Mouse (Mus musculus) intestine, embryonic 15.5 days (tissue): ENCODE data around the gene Yaf2. TPM values are rescaled to one million over a fixed set of nuclear protein-coding genes. Genes with fewer than 3 reads are reported as not detected.
"Not testable (repeated sequence)": the region's sequence is repeated elsewhere in the genome, so short reads cannot be mapped to it uniquely, and the experiment has no call there.

Experiments used
- ATAC-seq: fragments of 200-750 bp; cut with Nextera tagmentation; 2 replicates; pipeline ENCODE4 v1.8.0; 2017; ENCODE audit warnings: moderate TSS enrichment, moderate library complexity
- H3K27ac ChIP-seq: fragments of 300-500 bp; sonication (generic); 2 replicates; pipeline ENCODE4 v1.5.1; 2015; ENCODE audit warnings: mild to moderate bottlenecking, inconsistent platforms
- H3K27me3 ChIP-seq: fragments of 300-500 bp; sonication (generic); replicated peaks from 2 replicates; pipeline ENCODE4 v1.6.1; 2015; ENCODE audit warnings: inconsistent platforms
- H3K36me3 ChIP-seq: fragments of 300-500 bp; sonication (generic); 2 replicates; pipeline ENCODE4 v1.6.1; 2015; ENCODE audit warnings: inconsistent platforms
- H3K4me1 ChIP-seq: fragments of 300-500 bp; sonication (generic); replicated peaks from 2 replicates; pipeline ENCODE4 v1.6.1; 2015; ENCODE audit warnings: inconsistent platforms
- H3K4me2 ChIP-seq: fragments of 300-500 bp; sonication (generic); replicated peaks from 2 replicates; pipeline ENCODE4 v1.6.1; 2015; ENCODE audit warnings: mild to moderate bottlenecking, inconsistent platforms
- H3K4me3 ChIP-seq: fragments of 300-500 bp; sonication (generic); replicated peaks from 2 replicates; pipeline ENCODE4 v1.5.1; 2015; ENCODE audit warnings: inconsistent platforms
- H3K9ac ChIP-seq: fragments of 300-500 bp; sonication (generic); 2 replicates; pipeline ENCODE4 v1.6.1; 2015; ENCODE audit warnings: inconsistent platforms
- H3K9me3 ChIP-seq: fragments of 300-500 bp; sonication (generic); 2 replicates; pipeline ENCODE4 v1.6.1; 2016; ENCODE audit warnings: inconsistent platforms
- WGBS: fragments of 180-500 bp; shearing (Covaris S2); methylation state at CpG from one replicate; pipeline ENCODE4 v1.1.7; 2015; 5-methylcytosine and 5-hydroxymethylcytosine counted together
- polyA plus RNA-seq: library from polyadenylated mRNA; unstranded; fragments of >200 nt; fragmentation: Nextera tagmentation; extraction: Ambion mirVana; gene quantifications from 2 replicates; pipeline ENCODE4 v1.2.1, GENCODE M21; 2015

The Yaf2 gene
- polyA plus RNA-seq, 1 experiment from 2014 or later, result 73.6 TPM

DNA sequence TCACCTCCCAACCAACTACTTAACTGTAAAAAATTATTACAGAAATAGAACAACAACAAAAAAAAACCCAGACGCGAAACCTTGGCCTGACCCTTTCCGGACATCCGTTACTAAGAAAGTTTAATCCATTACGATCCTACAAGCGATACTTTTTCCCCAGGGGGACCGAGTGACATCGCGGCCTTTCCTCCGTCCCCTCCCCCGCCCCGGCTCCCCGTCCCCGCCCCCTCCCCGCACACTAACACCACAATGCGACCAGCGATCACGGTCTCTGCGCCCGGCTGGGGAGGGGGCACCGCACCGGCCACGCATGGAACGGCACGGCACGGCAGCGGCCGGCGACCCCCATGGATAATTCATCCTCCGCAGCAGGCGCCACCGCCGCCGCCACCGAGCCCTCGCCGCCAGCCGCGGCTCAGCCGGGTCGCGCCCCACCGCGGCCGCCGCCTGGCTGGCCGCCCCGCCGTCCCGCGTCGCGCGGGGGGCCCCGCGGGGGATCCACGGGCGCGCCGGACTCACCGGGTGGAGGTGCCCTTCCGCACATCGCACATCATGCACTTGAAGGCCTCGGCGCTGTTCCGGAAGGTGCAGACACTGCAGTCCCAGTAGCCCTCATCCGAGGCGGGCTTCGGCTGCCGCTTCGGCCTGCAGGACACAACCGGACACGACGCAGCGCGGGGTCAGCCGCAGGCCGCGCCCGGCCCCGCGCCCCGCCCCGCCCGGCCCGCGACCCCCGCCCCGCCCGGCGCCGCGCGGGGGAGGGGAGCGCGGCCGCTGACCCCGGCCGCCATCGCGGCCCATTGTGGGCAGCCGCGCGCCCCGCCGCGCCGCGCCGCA lies 696 bp downstream of the Yaf2 start:
- Histone ChIP-seq H3K4me3 (peak overlapping the region; percentile 80), H3K9ac (peak overlapping the region; percentile 85), H3K9me3 (no peaks in the 10 kb centered on the region), H3K4me2 (peak overlapping the region; percentile 89), H3K36me3 (no peaks in the 10 kb centered on the region), H3K4me1 (no peaks in the 10 kb centered on the region), H3K27ac (peak overlapping the region; percentile 89), H3K27me3 (no peaks in the 10 kb centered on the region)
- WGBS, result under 1% methylated on average over 86 of the region's 110 CpGs
- ATAC-seq, result peak; percentile 77

DNA sequence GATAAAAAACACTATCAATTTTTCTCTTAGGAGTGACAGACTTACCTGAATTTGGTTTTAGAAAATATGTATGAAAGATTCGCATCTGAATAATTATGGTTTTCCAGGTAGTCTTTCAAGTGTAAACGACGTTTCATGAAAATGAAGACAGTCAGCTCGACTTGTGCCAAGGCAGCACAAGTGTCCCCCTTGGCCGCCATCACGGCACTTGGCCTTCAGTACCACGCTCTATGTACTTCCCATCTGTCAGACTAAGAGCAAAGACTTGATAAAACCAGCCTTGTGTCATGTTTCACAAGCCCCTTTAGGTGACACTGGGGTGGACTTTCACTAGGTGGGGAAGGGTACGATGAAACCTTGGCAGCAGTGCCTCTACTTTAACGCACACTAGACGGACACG lies 5.5 kb downstream of the Yaf2 start:
- no peak for ATAC-seq
- H3K36me3 ChIP-seq, result no peaks in the 10 kb centered on the region
- H3K4me3 ChIP-seq, result no peak overlapping the region
- no peak overlapping the region for H3K4me2 ChIP-seq
- no peak overlapping the region for H3K9ac ChIP-seq
- H3K9me3 ChIP-seq, result no peaks in the 10 kb centered on the region
- H3K27ac ChIP-seq, result no peak overlapping the region
- H3K4me1 ChIP-seq, result 0 out of 2 replicates have a peak, but pooled peaks cover 5% of the 10 kb centered on the region
- WGBS, result 91% methylated on average over 11 of the region's 11 CpGs
- H3K27me3 ChIP-seq, result no peaks in the 10 kb centered on the region

GRCm38 (mm10) chr15:93327235-93327634 lies 9.5 kb downstream of the Yaf2 start:
- H3K27ac ChIP-seq, result no peak overlapping the region
- ATAC-seq, result no peak
- no peak overlapping the region for H3K9ac ChIP-seq
- H3K4me2 ChIP-seq, result no peak overlapping the region
- WGBS, result 65% methylated on average over 3 of the region's 3 CpGs
- H3K27me3 ChIP-seq, result no peaks in the 10 kb centered on the region
- H3K9me3 ChIP-seq, result no peaks in the 10 kb centered on the region
- peaks cover 5% of the 10 kb centered on the region; the same call in 1 of the 2 replicates for H3K4me1 ChIP-seq
- H3K4me3 ChIP-seq, result no peak overlapping the region
- H3K36me3 ChIP-seq, result no peaks in the 10 kb centered on the region

DNA sequence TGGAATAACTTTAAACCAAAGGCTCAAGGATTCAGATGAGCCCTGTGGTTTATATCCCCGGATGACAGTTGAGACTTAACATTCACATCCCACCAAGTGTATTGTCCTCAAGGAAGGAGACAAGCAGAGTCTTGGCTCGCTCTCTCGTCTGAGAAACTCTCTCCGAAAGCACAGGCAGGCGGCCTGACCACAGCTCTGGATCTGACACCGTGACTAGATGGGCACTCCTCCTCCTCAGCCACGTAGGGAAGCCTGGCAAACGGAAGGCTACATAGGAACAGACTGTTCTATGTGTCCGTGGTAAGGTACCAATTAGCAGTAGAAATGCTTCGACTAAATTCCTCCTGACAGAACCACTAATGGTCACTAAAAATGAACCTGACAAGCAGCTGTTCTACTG lies 10.1 kb downstream of the Yaf2 start:
- H3K27me3 ChIP-seq, result no peaks in the 10 kb centered on the region
- H3K9me3 ChIP-seq, result no peaks in the 10 kb centered on the region
- no peaks in the 10 kb centered on the region for H3K36me3 ChIP-seq
- H3K4me3 ChIP-seq, result no peak overlapping the region
- H3K4me2 ChIP-seq, result no peak overlapping the region
- H3K9ac ChIP-seq, result no peak overlapping the region
- WGBS, result 55% methylated on average over 10 of the region's 10 CpGs
- no peak overlapping the region for H3K27ac ChIP-seq
- H3K4me1 ChIP-seq, result peaks cover 5% of the 10 kb centered on the region; the same call in 1 of the 2 replicates
- no peak for ATAC-seq

GRCm38 (mm10) chr15:93325360-93325759 lies 11.4 kb downstream of the Yaf2 start:
- no peak overlapping the region for H3K27ac ChIP-seq
- no peaks in the 10 kb centered on the region for H3K9me3 ChIP-seq
- H3K4me3 ChIP-seq, result no peak overlapping the region
- no peaks in the 10 kb centered on the region for H3K36me3 ChIP-seq
- H3K27me3 ChIP-seq, result no peaks in the 10 kb centered on the region
- H3K9ac ChIP-seq, result no peak overlapping the region
- WGBS, result 73% methylated on average over 5 of the region's 5 CpGs
- no peak for ATAC-seq
- no peak overlapping the region for H3K4me2 ChIP-seq
- peaks cover 5% of the 10 kb centered on the region; the same call in 1 of the 2 replicates for H3K4me1 ChIP-seq

- no peaks in the 10 kb centered on the region for H3K36me3 ChIP-seq
- no peak overlapping the region for H3K9ac ChIP-seq
- no peaks in the 10 kb centered on the region for H3K9me3 ChIP-seq
- H3K4me1 ChIP-seq, result 0 out of 2 replicates have a peak, but pooled peaks cover 2% of the 10 kb centered on the region
- ATAC-seq, result peak; percentile 97
- no peak overlapping the region for H3K4me3 ChIP-seq
- no peaks in the 10 kb centered on the region for H3K27me3 ChIP-seq
- 88% methylated on average over 1 of the region's 1 CpGs for WGBS
- H3K27ac ChIP-seq, result no peak overlapping the region
- no peak overlapping the region for H3K4me2 ChIP-seq
Measured at GRCm38 (mm10) chr15:93318781-93319180, 18.0 kb downstream of the Yaf2 start.

GRCm38 (mm10) chr15:93310304-93310703 lies 26.4 kb downstream of the Yaf2 start:
- not testable (repeated sequence) for H3K4me2 ChIP-seq, H3K36me3 ChIP-seq, H3K4me1 ChIP-seq, H3K9ac ChIP-seq, H3K9me3 ChIP-seq, ATAC-seq, H3K27me3 ChIP-seq, H3K27ac ChIP-seq, H3K4me3 ChIP-seq
- WGBS, result 90% methylated on average over 4 of the region's 4 CpGs

- H3K4me1 ChIP-seq, result peaks cover 3% of the 10 kb centered on the region; the same call in 1 of the 2 replicates
- H3K9ac ChIP-seq, result no peak overlapping the region
- no peaks in the 10 kb centered on the region for H3K36me3 ChIP-seq
- no peaks in the 10 kb centered on the region for H3K9me3 ChIP-seq
- H3K27ac ChIP-seq, result no peak overlapping the region
- no peak overlapping the region for H3K4me2 ChIP-seq
- H3K27me3 ChIP-seq, result no peaks in the 10 kb centered on the region
- no peak overlapping the region for H3K4me3 ChIP-seq
- no peak for ATAC-seq
- WGBS, result 59% methylated on average over 2 of the region's 2 CpGs
Measured at GRCm38 (mm10) chr15:93298197-93298596, 38.5 kb downstream of the Yaf2 start.

GRCm38 (mm10) chr15:93294483-93294882 lies 42.3 kb downstream of the Yaf2 start:
- no peak overlapping the region for H3K4me2 ChIP-seq

DNA sequence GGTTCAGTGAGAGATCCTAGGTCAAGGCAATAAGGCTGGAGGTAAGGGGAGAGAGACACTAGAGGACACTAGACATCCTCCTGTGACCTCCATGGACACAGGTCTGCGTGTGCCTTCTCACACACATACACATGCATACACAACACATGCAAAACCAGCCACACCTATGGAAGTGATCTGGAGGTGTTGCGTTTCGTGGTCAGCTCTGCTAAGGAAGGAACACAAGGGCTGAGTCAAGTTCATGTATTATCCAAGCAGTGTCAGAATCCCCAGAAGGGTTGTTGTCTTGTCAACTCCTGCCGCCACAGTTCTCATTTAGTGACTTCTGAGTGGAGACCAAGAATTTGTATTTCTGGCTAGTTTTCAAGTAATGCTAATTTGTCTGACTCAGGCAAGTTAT lies 48.4 kb downstream of the Yaf2 start:
- no peak for ATAC-seq
- no peaks in the 10 kb centered on the region for H3K9me3 ChIP-seq
- no peaks in the 10 kb centered on the region for H3K27me3 ChIP-seq
- 96% methylated on average over 4 of the region's 4 CpGs for WGBS
- no peaks in the 10 kb centered on the region for H3K36me3 ChIP-seq
- H3K27ac ChIP-seq, result no peak overlapping the region
- H3K4me3 ChIP-seq, result no peak overlapping the region
- H3K4me2 ChIP-seq, result no peak overlapping the region
- no peak overlapping the region for H3K9ac ChIP-seq
- no peaks in the 10 kb centered on the region for H3K4me1 ChIP-seq

More at GRCm38 (mm10) chr15:93294483-93294882, 42.3 kb downstream of the Yaf2 start:
- Histone ChIP-seq H3K9me3 (no peaks in the 10 kb centered on the region), H3K9ac (no peak overlapping the region), H3K4me3 (no peak overlapping the region), H3K4me1 (0 out of 2 replicates have a peak, but pooled peaks cover under 1% of the 10 kb centered on the region), H3K36me3 (no peaks in the 10 kb centered on the region), H3K27me3 (no peaks in the 10 kb centered on the region), H3K27ac (no peak overlapping the region)
- WGBS, result 51% methylated on average over 11 of the region's 11 CpGs
- ATAC-seq, result no peak

- WGBS, result 70% methylated on average over 2 of the region's 2 CpGs
- H3K9me3 ChIP-seq, result no peaks in the 10 kb centered on the region
- H3K27ac ChIP-seq, result no peak overlapping the region
- no peaks in the 10 kb centered on the region for H3K4me1 ChIP-seq
- H3K9ac ChIP-seq, result no peak overlapping the region
- H3K4me2 ChIP-seq, result no peak overlapping the region
- H3K4me3 ChIP-seq, result no peak overlapping the region
- no peaks in the 10 kb centered on the region for H3K27me3 ChIP-seq
- ATAC-seq, result no peak
- H3K36me3 ChIP-seq, result no peaks in the 10 kb centered on the region
Measured at GRCm38 (mm10) chr15:93287628-93288027, 49.1 kb downstream of the Yaf2 start.

DNA sequence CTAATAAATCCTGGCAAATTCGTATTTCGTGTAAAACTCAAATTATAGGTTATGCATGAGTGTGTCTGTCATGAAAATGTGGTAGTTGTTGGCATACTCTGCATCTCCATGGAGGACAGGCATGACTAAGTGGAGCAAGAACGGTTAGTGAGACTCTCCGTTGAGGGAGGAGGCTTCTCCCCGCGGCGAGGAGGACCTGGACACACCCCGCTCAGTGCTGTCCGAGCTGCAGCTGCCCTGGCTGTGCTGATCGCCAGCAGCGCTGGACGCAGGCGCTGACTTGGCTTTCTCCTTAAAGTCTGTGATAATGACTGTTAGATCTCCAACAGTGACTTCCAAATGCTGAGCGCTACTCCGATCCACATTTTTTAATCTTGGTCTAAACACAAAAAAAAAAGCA lies 51.5 kb downstream of the Yaf2 start:
- Histone ChIP-seq H3K4me1 (no peaks in the 10 kb centered on the region), H3K9me3 (no peaks in the 10 kb centered on the region), H3K27ac (no peak overlapping the region), H3K27me3 (no peaks in the 10 kb centered on the region), H3K4me3 (no peak overlapping the region), H3K36me3 (no peaks in the 10 kb centered on the region), H3K4me2 (no peak overlapping the region), H3K9ac (no peak overlapping the region)
- ATAC-seq, result no peak
- WGBS, result 83% methylated on average over 15 of the region's 15 CpGs

DNA sequence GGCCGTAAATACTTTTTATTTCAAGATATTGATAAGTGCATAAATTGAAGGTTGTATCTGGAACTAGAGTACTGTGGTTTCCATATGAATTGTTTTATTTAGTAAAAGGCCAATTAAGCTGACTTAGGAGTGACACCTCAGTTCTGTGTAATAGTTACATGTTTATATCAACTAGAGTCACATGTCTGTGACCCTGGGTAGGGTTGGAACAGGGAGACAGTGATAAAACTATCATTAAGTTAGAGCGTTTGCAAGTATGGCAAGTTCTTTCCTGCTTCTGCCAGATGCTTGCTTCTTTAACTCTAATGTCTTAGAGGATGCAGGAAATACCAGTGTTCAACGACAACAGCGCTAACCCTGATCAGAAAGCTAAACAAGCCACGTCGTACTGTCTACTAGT lies 52.4 kb downstream of the Yaf2 start:
- Histone ChIP-seq H3K4me1 (no peaks in the 10 kb centered on the region), H3K27ac (no peak overlapping the region), H3K36me3 (no peaks in the 10 kb centered on the region), H3K4me2 (no peak overlapping the region), H3K4me3 (no peak overlapping the region), H3K27me3 (no peaks in the 10 kb centered on the region), H3K9ac (no peak overlapping the region), H3K9me3 (no peaks in the 10 kb centered on the region)
- WGBS, result 79% methylated on average over 6 of the region's 6 CpGs
- no peak for ATAC-seq
